Mouse (Mus musculus): ENCODE measurements around the gene Ddi1. TPM values are rescaled to one million over a fixed set of nuclear protein-coding genes. Genes with fewer than 3 reads are reported as not detected.
"Not testable (repeated sequence)": the region's sequence is repeated elsewhere in the genome, so short reads cannot be mapped to it uniquely, and the experiment has no call there.

Ddi1 gene
- total and polyA plus RNA-seq, 2 experiments from 2014 or later, result 0.01 TPM; not detected in 1

GRCm38 (mm10) chr9:6286770-6287169, 17.1 kb upstream of the Ddi1 start:
- H3K27me3 ChIP-seq (ENCODE audit: insufficient read depth, low read length), result no peaks in the 10 kb centered on the region
- H3K36me3 ChIP-seq (ENCODE audit: insufficient read depth, low read length), result no peaks in the 10 kb centered on the region
- no peak overlapping the region for H3K9ac ChIP-seq (replicated peaks; ENCODE audit: low read length)
- WGBS, result 44% methylated on average over 1 of the region's 1 CpGs
- H3K9me3 ChIP-seq (ENCODE audit: low read length), result no peaks in the 10 kb centered on the region
- no peak overlapping the region for H3K4me2 ChIP-seq (ENCODE audit: low read depth, low read length)
- H3K4me1 ChIP-seq (ENCODE audit: insufficient read depth, low read length), result no peaks in the 10 kb centered on the region
- no peak overlapping the region for H3K27ac ChIP-seq
- ATAC-seq (no peak), DNase-seq (ENCODE audit: low spot score) (no peak)
- TF ChIP-seq CTCF (IDR thresholded peaks at IDR 0.05; ENCODE audit: low read depth), result no peak
- H3K4me3 ChIP-seq (ENCODE audit: low read length), result no peak overlapping the region

DNA sequence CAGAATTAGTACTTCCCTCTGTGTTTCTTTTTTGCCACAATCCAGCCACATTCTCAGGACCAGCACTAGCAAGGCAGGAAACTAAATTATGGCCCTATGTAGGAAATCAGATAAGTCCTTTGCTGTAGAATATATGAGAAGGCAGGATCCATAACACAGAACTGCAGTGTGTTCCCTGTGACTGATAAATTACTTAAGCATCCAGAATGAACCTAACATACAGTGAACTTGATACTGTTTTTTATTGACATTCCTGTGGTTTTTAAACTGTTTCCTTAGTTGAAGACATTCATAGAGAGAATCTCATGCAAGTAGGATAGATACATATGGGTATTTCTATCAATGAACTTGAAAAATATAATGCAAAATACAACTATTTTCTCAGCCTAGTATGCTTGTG, 7.9 kb upstream of the Ddi1 start:
- Histone ChIP-seq H3K4me2 (ENCODE audit: low read depth, low read length) (no peak overlapping the region), H3K27ac (no peak overlapping the region), H3K27me3 (ENCODE audit: insufficient read depth, low read length) (no peaks in the 10 kb centered on the region), H3K9me3 (ENCODE audit: low read length) (no peaks in the 10 kb centered on the region), H3K9ac (replicated peaks; ENCODE audit: low read length) (no peak overlapping the region), H3K4me3 (ENCODE audit: low read length) (no peak overlapping the region), H3K36me3 (ENCODE audit: insufficient read depth, low read length) (no peaks in the 10 kb centered on the region), H3K4me1 (ENCODE audit: insufficient read depth, low read length) (no peaks in the 10 kb centered on the region)
- DNase-seq (ENCODE audit: low spot score), result no peak
- no peak for ATAC-seq
- no peak for TF ChIP-seq CTCF (IDR thresholded peaks at IDR 0.05; ENCODE audit: low read depth)

DNA sequence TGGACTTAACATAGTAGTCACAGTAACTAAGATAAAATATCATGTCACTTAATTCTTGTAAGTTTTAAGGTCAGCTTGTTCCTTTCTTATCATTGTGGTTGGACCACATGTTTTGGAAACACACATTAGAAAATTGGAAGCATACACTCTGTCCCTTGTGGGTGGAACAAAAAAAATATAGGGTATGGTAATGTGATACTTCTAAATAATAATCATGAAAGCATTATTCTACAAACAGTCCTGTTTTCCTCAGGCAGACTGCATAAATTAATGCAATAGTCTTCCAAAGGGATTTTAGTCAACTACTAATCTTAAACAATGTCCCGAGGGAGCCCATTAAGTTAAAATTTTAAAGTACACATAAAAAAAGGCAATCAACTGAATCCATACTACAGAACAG, 6.7 kb upstream of the Ddi1 start:
- Histone ChIP-seq H3K36me3 (ENCODE audit: insufficient read depth, low read length) (no peaks in the 10 kb centered on the region), H3K4me1 (ENCODE audit: insufficient read depth, low read length) (no peaks in the 10 kb centered on the region), H3K4me2 (ENCODE audit: low read depth, low read length) (no peak overlapping the region), H3K27ac (no peak overlapping the region), H3K9ac (replicated peaks; ENCODE audit: low read length) (no peak overlapping the region), H3K4me3 (ENCODE audit: low read length) (no peak overlapping the region), H3K9me3 (ENCODE audit: low read length) (no peaks in the 10 kb centered on the region), H3K27me3 (ENCODE audit: insufficient read depth, low read length) (no peaks in the 10 kb centered on the region)
- 89% methylated on average over 1 of the region's 1 CpGs for WGBS
- TF ChIP-seq CTCF (IDR thresholded peaks at IDR 0.05; ENCODE audit: low read depth), result no peak
- DNase-seq (ENCODE audit: low spot score) (no peak), ATAC-seq (no peak)

DNA sequence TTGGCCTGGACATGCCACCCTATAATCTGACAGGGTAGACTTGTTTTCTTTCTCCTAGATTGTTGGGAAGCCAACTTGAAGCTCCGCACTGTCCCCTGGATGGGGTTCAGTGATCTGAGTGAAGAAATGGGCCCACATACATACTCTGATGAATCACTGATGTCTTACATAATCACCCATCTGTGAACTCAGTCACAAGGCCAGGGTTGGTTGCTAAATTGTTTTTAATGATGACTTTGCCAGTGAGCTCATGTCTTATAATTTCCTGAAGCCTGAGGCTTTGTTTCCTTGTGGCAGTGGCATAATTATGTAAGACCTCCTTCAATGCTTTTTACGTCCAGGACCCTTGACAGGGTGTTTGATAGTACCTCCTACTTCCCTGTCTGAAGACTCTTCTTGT, 4.8 kb downstream of the Ddi1 start:
- H3K9me3 ChIP-seq (ENCODE audit: low read length), result no peaks in the 10 kb centered on the region
- no peak overlapping the region for H3K4me2 ChIP-seq (ENCODE audit: low read depth, low read length)
- TF ChIP-seq CTCF (IDR thresholded peaks at IDR 0.05; ENCODE audit: low read depth), result no peak
- no peak for DNase-seq (ENCODE audit: low spot score)
- no peak overlapping the region for H3K9ac ChIP-seq (replicated peaks; ENCODE audit: low read length)
- no peaks in the 10 kb centered on the region for H3K36me3 ChIP-seq (ENCODE audit: insufficient read depth, low read length)
- no peak overlapping the region for H3K27ac ChIP-seq
- no peaks in the 10 kb centered on the region for H3K27me3 ChIP-seq (ENCODE audit: insufficient read depth, low read length)
- no peaks in the 10 kb centered on the region for H3K4me1 ChIP-seq (ENCODE audit: insufficient read depth, low read length)
- no peak for ATAC-seq
- H3K4me3 ChIP-seq (ENCODE audit: low read length), result no peak overlapping the region
- 80% methylated on average over 2 of the region's 2 CpGs for WGBS

DNA sequence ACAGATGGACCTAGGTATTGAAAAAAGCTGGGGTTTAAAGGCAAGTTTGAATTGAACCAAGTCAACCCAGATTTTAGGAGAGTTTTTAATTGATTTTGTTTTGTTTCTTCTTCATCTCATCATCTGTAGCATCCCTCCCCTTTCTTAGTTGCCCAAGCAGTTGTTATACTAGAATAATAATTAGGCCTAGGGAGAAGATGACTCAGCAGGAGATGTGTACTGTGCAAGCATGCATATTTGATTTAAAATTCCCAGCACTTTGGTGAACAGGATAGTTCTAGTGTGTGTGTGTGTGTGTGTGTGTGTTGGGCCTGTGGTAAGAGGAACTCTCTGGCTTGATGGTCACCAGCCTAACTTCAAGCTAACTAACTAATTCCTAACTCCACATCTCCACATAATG, 12.6 kb downstream of the Ddi1 start:
- TF ChIP-seq CTCF (IDR thresholded peaks at IDR 0.05; ENCODE audit: low read depth), result no peak

DNA sequence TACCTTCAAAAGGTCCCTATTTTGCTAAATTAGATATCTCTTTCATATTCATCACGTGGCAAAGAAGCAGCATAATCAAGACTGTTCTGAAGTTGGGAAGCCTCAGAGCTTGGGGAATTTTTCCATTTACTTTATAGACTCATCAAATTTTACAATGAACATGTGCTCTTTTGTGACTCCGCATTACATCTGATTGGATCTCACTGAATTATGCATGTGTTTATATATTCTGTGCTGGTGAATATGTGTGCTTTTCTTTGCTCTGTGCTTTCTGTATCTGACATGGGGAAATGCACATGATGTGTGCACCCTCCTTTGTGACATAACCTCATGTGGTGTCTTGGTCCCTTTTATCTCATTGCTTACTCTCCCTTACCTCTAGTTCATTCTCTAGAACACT, 17.7 kb downstream of the Ddi1 start:
- DNase-seq (ENCODE audit: low spot score) (no peak), ATAC-seq (no peak)
- H3K27ac ChIP-seq, result no peak overlapping the region
- H3K36me3 ChIP-seq (ENCODE audit: insufficient read depth, low read length), result no peaks in the 10 kb centered on the region
- H3K9me3 ChIP-seq (ENCODE audit: low read length), result no peaks in the 10 kb centered on the region
- no peaks in the 10 kb centered on the region for H3K4me1 ChIP-seq (ENCODE audit: insufficient read depth, low read length)
- no peak for TF ChIP-seq CTCF (IDR thresholded peaks at IDR 0.05; ENCODE audit: low read depth)
- no peak overlapping the region for H3K9ac ChIP-seq (replicated peaks; ENCODE audit: low read length)
- H3K4me2 ChIP-seq (ENCODE audit: low read depth, low read length), result no peak overlapping the region
- WGBS, result 80% methylated on average over 2 of the region's 2 CpGs
- no peaks in the 10 kb centered on the region for H3K27me3 ChIP-seq (ENCODE audit: insufficient read depth, low read length)
- no peak overlapping the region for H3K4me3 ChIP-seq (ENCODE audit: low read length)

More for the DNA sequence above, 12.6 kb downstream of the Ddi1 start:
- Histone ChIP-seq H3K4me3 (ENCODE audit: low read length) (no peak overlapping the region), H3K9ac (replicated peaks; ENCODE audit: low read length) (no peak overlapping the region), H3K36me3 (ENCODE audit: insufficient read depth, low read length) (no peaks in the 10 kb centered on the region), H3K27me3 (ENCODE audit: insufficient read depth, low read length) (no peaks in the 10 kb centered on the region), H3K4me1 (ENCODE audit: insufficient read depth, low read length) (no peaks in the 10 kb centered on the region), H3K9me3 (ENCODE audit: low read length) (no peaks in the 10 kb centered on the region), H3K27ac (no peak overlapping the region), H3K4me2 (ENCODE audit: low read depth, low read length) (no peak overlapping the region)
- ATAC-seq (no peak), DNase-seq (ENCODE audit: low spot score) (no peak)

GRCm38 (mm10) chr9:6250320-6250719, 19.3 kb downstream of the Ddi1 start:
- Histone ChIP-seq H3K9me3 (ENCODE audit: low read length) (no peaks in the 10 kb centered on the region), H3K27ac (no peak overlapping the region), H3K9ac (replicated peaks; ENCODE audit: low read length) (no peak overlapping the region), H3K36me3 (ENCODE audit: insufficient read depth, low read length) (no peaks in the 10 kb centered on the region), H3K4me1 (ENCODE audit: insufficient read depth, low read length) (no peaks in the 10 kb centered on the region), H3K4me3 (ENCODE audit: low read length) (no peak overlapping the region), H3K4me2 (ENCODE audit: low read depth, low read length) (no peak overlapping the region), H3K27me3 (ENCODE audit: insufficient read depth, low read length) (no peaks in the 10 kb centered on the region)
- DNase-seq (ENCODE audit: low spot score), result peak; percentile 61
- ATAC-seq, result peak; percentile 70
- 41% methylated on average over 1 of the region's 1 CpGs for WGBS
- no peak for TF ChIP-seq CTCF (IDR thresholded peaks at IDR 0.05; ENCODE audit: low read depth)

DNA sequence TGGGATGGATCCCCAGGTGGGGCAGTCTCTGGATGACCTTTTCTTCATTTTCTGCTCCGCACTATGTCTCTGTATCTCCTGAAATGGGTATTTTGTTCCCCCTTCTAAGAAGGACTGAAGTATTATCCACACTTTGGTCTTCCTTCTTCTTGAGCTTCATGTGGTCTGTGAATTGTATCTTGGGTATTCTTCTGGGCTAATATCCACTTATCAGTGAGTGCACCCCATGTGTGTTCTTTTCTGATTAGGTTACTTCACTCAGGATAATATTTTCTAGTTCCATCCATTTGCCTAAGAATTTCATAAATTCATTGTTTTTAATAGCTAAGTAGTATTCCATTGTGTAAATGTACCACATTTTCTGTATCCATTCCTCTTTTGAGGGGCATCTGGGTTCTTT, 33.7 kb downstream of the Ddi1 start:
- H3K27ac ChIP-seq; DNase-seq (ENCODE audit: low spot score); H3K4me3 ChIP-seq (ENCODE audit: low read length); H3K4me2 ChIP-seq (ENCODE audit: low read depth, low read length); H3K9me3 ChIP-seq (ENCODE audit: low read length); H3K36me3 ChIP-seq (ENCODE audit: insufficient read depth, low read length); H3K4me1 ChIP-seq (ENCODE audit: insufficient read depth, low read length); H3K27me3 ChIP-seq (ENCODE audit: insufficient read depth, low read length); H3K9ac ChIP-seq (replicated peaks; ENCODE audit: low read length); ATAC-seq: not testable (repeated sequence)
- WGBS, result 97% methylated on average over 1 of the region's 1 CpGs
